ENCODE assay signal across 26 mouse cellular contexts in genomic region chr14:11679741-11680140, GRCm38 (mm10).
DNase-seq lines count a peak whose midpoint lies in the region; ATAC-seq and TF ChIP-seq lines count a peak whose summit lies in the region.
"Had no signal": no experiment of that assay in that cellular context is flagged by ENCODE, and none has a peak within 500 bp of the region (broad histone marks: within the 10 kb centered on the region; RNA-seq: fewer than 3 reads in every experiment).

No protein-coding gene starts in this region.

- H3K4me1 ChIP-seq in ES-E14 (ENCODE audit: control insufficient read depth in 2 of 2, insufficient read depth in 2 of 2, low read length in 2 of 2, poor library complexity in 1 of 2), result peaks cover 2 to 15% of the 10 kb centered on the region in 2 experiments; a peak in 2 of 4 replicates
- 0 out of 2 replicates have a peak, but pooled peaks cover 6% of the 10 kb centered on the region for H3K4me1 ChIP-seq in forebrain, postnatal 0 days (ENCODE audit: insufficient read depth)
- peaks cover 32% of the 10 kb centered on the region for H3K4me1 ChIP-seq in kidney, embryonic 16.5 days (ENCODE audit: insufficient read depth, low read length)
- H3K4me1 ChIP-seq in forebrain, embryonic 15.5 days, result peaks cover 20% of the 10 kb centered on the region

- no peak overlapping the region for H3K4me2 ChIP-seq in forebrain, postnatal 0 days (ENCODE audit: low read depth)
- H3K4me2 ChIP-seq in kidney, embryonic 16.5 days (replicated peaks; ENCODE audit: low read depth, low read length), result no peak overlapping the region
- no peak overlapping the region for H3K4me2 ChIP-seq in forebrain, embryonic 15.5 days (replicated peaks)

- no peak overlapping the region for H3K27ac ChIP-seq in ES-E14 (ENCODE audit: insufficient read depth, low read depth, low read length, poor library complexity, severe bottlenecking)
- no peak overlapping the region for H3K27ac ChIP-seq in forebrain, postnatal 0 days (ENCODE audit: low read depth, low read length)
- no peak overlapping the region for H3K27ac ChIP-seq in kidney, embryonic 16.5 days (ENCODE audit: low read length)
- no peak overlapping the region for H3K27ac ChIP-seq in forebrain, embryonic 15.5 days (replicated peaks)

- H3K9me3 ChIP-seq in ES-E14 (ENCODE audit: control insufficient read depth, insufficient read depth, low read depth, low read length), result no peaks in the 10 kb centered on the region
- H3K9me3 ChIP-seq in forebrain, postnatal 0 days (ENCODE audit: low read length), result no peaks in the 10 kb centered on the region
- no peaks in the 10 kb centered on the region for H3K9me3 ChIP-seq in kidney, embryonic 16.5 days (ENCODE audit: low read length)
- H3K9me3 ChIP-seq in forebrain, embryonic 15.5 days, result no peaks in the 10 kb centered on the region
- H3K9me3 ChIP-seq: G1E had no signal

- no peaks in the 10 kb centered on the region for H3K27me3 ChIP-seq in forebrain, postnatal 0 days (ENCODE audit: insufficient read depth, low read length)
- H3K27me3 ChIP-seq in kidney, embryonic 16.5 days (ENCODE audit: insufficient read depth, low read length), result no peaks in the 10 kb centered on the region
- no peaks in the 10 kb centered on the region for H3K27me3 ChIP-seq in forebrain, embryonic 15.5 days
- H3K27me3 ChIP-seq: CH12.LX, Patski had no signal

- H3K9ac ChIP-seq in ES-E14 (ENCODE audit: insufficient read depth, low read depth, low read length, poor library complexity, severe bottlenecking), result no peak overlapping the region
- H3K9ac ChIP-seq in forebrain, postnatal 0 days, result no peak overlapping the region
- no peak overlapping the region for H3K9ac ChIP-seq in kidney, embryonic 16.5 days (replicated peaks; ENCODE audit: low read length)
- no peak overlapping the region for H3K9ac ChIP-seq in forebrain, embryonic 15.5 days (replicated peaks)

- WGBS in forebrain, postnatal 0 days, result 81% methylated on average over 3 of the region's 3 CpGs
- WGBS in kidney, embryonic 16.5 days, result 69% methylated on average over 3 of the region's 3 CpGs
- WGBS in forebrain, embryonic 15.5 days, result 82% methylated on average over 3 of the region's 3 CpGs

- in situ Hi-C loops in ES-E14 (cut with MboI; ENCODE audit: low sequenced_read_pairs in 2 of 2, unreplicated experiment in 2 of 2), result no loop called here

- H3K36me3 ChIP-seq in ES-E14 (ENCODE audit: control insufficient read depth, insufficient read depth, low read length, poor library complexity, severe bottlenecking), result no peaks in the 10 kb centered on the region
- H3K36me3 ChIP-seq in forebrain, postnatal 0 days (ENCODE audit: insufficient read depth), result no peaks in the 10 kb centered on the region
- H3K36me3 ChIP-seq in kidney, embryonic 16.5 days (ENCODE audit: insufficient read depth, low read length), result no peaks in the 10 kb centered on the region
- H3K36me3 ChIP-seq in forebrain, embryonic 15.5 days, result no peaks in the 10 kb centered on the region
- H3K36me3 ChIP-seq: G1E had no signal

- H3K4me3 ChIP-seq in ES-E14 (ENCODE audit: insufficient read depth in 1 of 2, low read depth in 1 of 2, low read length in 2 of 2, poor library complexity in 1 of 2, severe bottlenecking in 1 of 2), result no peak overlapping the region
- H3K4me3 ChIP-seq in forebrain, postnatal 0 days (ENCODE audit: low read depth, low read length), result no peak overlapping the region
- no peak overlapping the region for H3K4me3 ChIP-seq in kidney, embryonic 16.5 days (ENCODE audit: low read length)
- no peak overlapping the region for H3K4me3 ChIP-seq in forebrain, embryonic 15.5 days

- TF ChIP-seq CTCF in forebrain, postnatal 0 days (IDR thresholded peaks at IDR 0.05; ENCODE audit: low read depth), result no peak

- ATAC-seq in forebrain, postnatal 0 days, result no peak
- ATAC-seq in kidney, embryonic 16.5 days (ENCODE audit: low FRiP score, low TSS enrichment), result no peak
- ATAC-seq in forebrain, embryonic 15.5 days (replicated peaks), result no peak
- ATAC-seq: activated CD4-positive, CD25-positive, alpha-beta regulatory T cell, adult 4 months; CD4-positive, CD25-positive, alpha-beta regulatory T cell, adult 4 months; Patski had no signal

- DNase-seq in ES-CJ7 (ENCODE audit: low read depth, low spot score), result peak; percentile 78
- peak; percentile 50 for DNase-seq in ES-E14 (ENCODE audit: low read depth, low spot score)
- DNase-seq in R1 (ENCODE audit: low read depth, low spot score), result peak; percentile 83
- DNase-seq in ZHBTc4 (ENCODE audit: low read depth, low spot score), result peak; percentile 78
- no peak for DNase-seq in frontal cortex, postnatal 10 days (ENCODE audit: low spot score in 2 of 2)
- no peak for DNase-seq in forebrain, postnatal 0 days
- DNase-seq: adrenal gland, adult 2 months; adrenal gland, adult 8-10 months; adrenal gland, postnatal 10 days; adrenal gland, postnatal 14 days; adrenal gland, postnatal 25 days; adrenal gland, postnatal 36 days; B cell, adult 2 months; cerebellum, adult 11 months; cerebellum, adult 11-12 months; cerebellum, adult 18-20 months; cerebellum, adult 2 months; cerebellum, adult 8-10 months; cerebellum, adult 9-10 months had no signal

TF ChIP-seq in ES-E14, 5 proteins besides CTCF, POLR2A, EP300 and RAD21:
- no peak for TF ChIP-seq ZC3H11A (IDR thresholded peaks at IDR 0.05; ENCODE audit: borderline replicate concordance, low read depth, low read length)
TF ChIP-seq in ES-E14: peak in this region for 0.

Comparison
In these comparisons a context has a peak if more than half of its experiments do, and no peak if none do; other contexts are left out.
1. DNase-seq: peak in ES-CJ7 (single experiment), ES-E14 (single experiment), R1 (single experiment) and ZHBTc4 (single experiment); none in frontal cortex, postnatal 10 days (0 of 2) and forebrain, postnatal 0 days (single experiment).